Mouse (Mus musculus): ENCODE results near the gene Fkbp15. TPM values are rescaled to one million over a fixed set of nuclear protein-coding genes. Genes with fewer than 3 reads are reported as not detected.

Gene Fkbp15
- polyA plus RNA-seq (2014; fragmentation: Nextera tagmentation; extraction: Ambion mirVana) = 21.0 and 22.1 TPM in 2 replicates

DNA sequence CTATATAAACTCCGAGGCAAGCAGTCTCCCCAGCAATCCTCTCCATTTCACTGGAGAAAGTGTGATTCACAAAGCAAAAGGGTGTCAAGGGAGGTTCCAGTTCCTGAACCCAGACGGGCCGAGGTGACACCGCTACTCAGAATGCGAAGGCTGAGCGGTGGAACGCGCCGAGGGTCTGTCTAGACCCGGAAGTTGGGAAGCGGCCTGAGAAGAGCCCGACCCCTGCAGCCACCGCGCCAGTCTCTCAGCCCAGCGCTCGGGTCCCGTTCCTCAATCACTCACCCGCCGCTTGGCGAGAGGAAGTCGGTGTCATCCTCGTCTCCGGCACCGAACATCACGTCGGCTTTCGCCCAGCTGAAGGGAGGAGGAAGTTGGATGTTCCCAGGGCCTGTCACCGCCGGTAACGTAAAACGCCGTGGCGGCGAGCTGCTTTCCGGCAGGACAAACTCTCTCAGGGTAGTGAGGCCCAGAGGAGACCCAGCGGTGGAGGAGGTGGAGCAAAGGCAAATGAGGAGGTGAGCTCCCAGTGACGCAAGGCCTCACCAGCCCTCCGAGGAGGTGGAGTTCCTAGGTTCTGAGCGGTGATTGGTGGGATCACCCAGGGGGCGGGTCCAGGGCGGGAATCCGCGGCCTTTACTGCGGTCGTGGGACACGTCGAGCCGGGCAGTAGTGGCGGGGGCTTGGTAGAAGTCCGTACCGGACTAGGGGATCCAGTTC lies at the start of gene Fkbp15, which contains the start of gene Slc31a1:
TSS of gene Fkbp15 (minus strand) at position 461 of the 717 bp plus-strand sequence.
TSS of gene Slc31a1 (plus strand) at position 640 of the 717 bp plus-strand sequence.
- DNase-seq (ENCODE audit: low spot score) (peak; percentile 97), ATAC-seq (ENCODE audit: insufficient read depth, low FRiP score, low TSS enrichment) (peak; percentile 100)
- Histone ChIP-seq H3K27me3 (ENCODE audit: control insufficient read depth, insufficient read depth, low read length) (no peaks in the 10 kb centered on the region), H3K9me3 (ENCODE audit: control insufficient read depth, low read length) (no peaks in the 10 kb centered on the region), H3K4me1 (ENCODE audit: control insufficient read depth, insufficient read depth, low read length) (peaks cover 7% of the 10 kb centered on the region; the same call in 1 of the 2 replicates), H3K4me3 (ENCODE audit: low read depth, low read length) (peak within 1 kb of the TSS; percentile 75), H3K4me2 (ENCODE audit: low read depth) (peak within 1 kb of the TSS; percentile 67), H3K36me3 (ENCODE audit: control insufficient read depth, insufficient read depth, low read length) (no peaks in the 10 kb centered on the region), H3K9ac (ENCODE audit: low read length) (peak within 1 kb of the TSS; percentile 59), H3K27ac (ENCODE audit: low read depth, low read length) (0 out of 2 replicates have a peak within 1 kb of the TSS, but pooled peaks have one; percentile 4)
- under 1% methylated on average over 51 of the region's 51 CpGs for WGBS

DNA sequence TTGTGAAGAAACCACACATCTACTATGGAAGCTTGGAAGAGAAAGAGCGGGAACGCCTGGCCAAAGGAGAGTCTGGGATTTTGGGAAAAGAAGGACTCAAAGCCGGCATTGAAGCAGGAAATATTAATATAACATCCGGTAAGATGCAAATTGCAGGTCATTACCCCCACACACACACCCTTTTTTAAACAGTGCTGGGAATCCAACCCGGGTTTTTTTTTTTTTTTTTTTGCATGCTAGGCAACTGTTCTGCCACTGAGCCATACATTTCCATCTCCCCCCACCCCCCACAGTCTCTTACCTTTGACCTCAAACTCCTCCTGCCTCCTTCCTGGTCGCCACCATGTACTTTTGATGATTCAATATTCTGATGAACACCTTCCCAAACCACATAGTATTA lies 49.3 kb upstream of the Fkbp15 start:
- no peak for ATAC-seq (ENCODE audit: insufficient read depth, low FRiP score, low TSS enrichment)
- H3K4me2 ChIP-seq (ENCODE audit: low read depth) = peak overlapping the region; percentile 62
- DNase-seq (ENCODE audit: low spot score) = no peak
- no peak overlapping the region for H3K27ac ChIP-seq (ENCODE audit: low read depth, low read length)
- H3K4me1 ChIP-seq (ENCODE audit: control insufficient read depth, insufficient read depth, low read length) = no peaks in the 10 kb centered on the region; the same call in none of the 2 replicates
- H3K27me3 ChIP-seq (ENCODE audit: control insufficient read depth, insufficient read depth, low read length) = no peaks in the 10 kb centered on the region
- 39% methylated on average over 6 of the region's 6 CpGs for WGBS
- no peaks in the 10 kb centered on the region for H3K9me3 ChIP-seq (ENCODE audit: control insufficient read depth, low read length)
- H3K36me3 ChIP-seq (ENCODE audit: control insufficient read depth, insufficient read depth, low read length) = peaks cover 3% of the 10 kb centered on the region; the same call in 1 of the 2 replicates
- H3K9ac ChIP-seq (ENCODE audit: low read length) = peak overlapping the region; percentile 83
- peak overlapping the region; percentile 78 for H3K4me3 ChIP-seq (ENCODE audit: low read depth, low read length)

DNA sequence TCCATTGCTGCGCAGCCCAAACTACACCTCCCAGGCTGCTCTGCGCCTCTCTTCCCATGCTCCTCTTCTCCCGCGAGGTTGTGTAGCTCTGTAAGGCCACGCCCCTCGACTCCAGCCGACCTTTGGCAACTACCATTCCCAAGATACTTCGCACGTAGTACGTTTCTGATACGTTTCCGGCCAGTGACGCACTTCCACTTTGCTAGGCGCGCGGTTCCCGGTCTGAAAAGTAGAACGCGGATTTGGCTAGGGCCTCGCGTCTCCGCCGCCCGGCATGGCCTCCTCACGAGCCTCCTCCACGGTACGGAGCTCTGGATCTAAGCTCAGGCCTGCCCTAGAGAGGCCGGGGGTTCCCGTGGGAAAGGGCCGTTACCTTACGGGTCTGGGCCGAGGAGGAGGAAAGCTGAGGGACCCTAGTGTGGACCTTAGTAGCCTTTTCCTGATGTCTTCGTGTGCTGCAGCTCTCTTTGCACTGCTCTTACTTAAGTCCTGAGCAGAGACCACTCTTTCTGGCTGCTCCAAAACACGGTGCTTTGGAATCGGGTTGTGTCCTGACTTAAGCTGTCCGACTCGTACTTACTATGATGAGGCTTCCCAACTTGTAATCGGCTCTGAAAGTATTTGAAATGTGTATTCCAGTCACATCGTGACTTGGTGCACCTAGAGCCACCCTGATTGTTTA lies 48.4 kb upstream of the Fkbp15 start, which contains the start of the genes Cdc26 and Prpf4:
TSS of gene Cdc26 (minus strand) at position 42 of the 682 bp plus-strand sequence.
TSS of gene Prpf4 (plus strand) at position 197 of the 682 bp plus-strand sequence.
- no peaks in the 10 kb centered on the region for H3K9me3 ChIP-seq (ENCODE audit: control insufficient read depth, low read length)
- peak within 1 kb of the TSS; percentile 78 for H3K4me3 ChIP-seq (ENCODE audit: low read depth, low read length)
- under 1% methylated on average over 39 of the region's 39 CpGs for WGBS
- H3K27me3 ChIP-seq (ENCODE audit: control insufficient read depth, insufficient read depth, low read length) = no peaks in the 10 kb centered on the region
- H3K4me2 ChIP-seq (ENCODE audit: low read depth) = peak within 1 kb of the TSS; percentile 62
- ATAC-seq (ENCODE audit: insufficient read depth, low FRiP score, low TSS enrichment) = peak; percentile 99
- H3K36me3 ChIP-seq (ENCODE audit: control insufficient read depth, insufficient read depth, low read length) = 0 out of 2 replicates have a peak, but pooled peaks cover 3% of the 10 kb centered on the region
- H3K27ac ChIP-seq (ENCODE audit: low read depth, low read length) = peak within 1 kb of the TSS; percentile 73
- DNase-seq (ENCODE audit: low spot score) = peak; percentile 97
- no peaks in the 10 kb centered on the region; the same call in none of the 2 replicates for H3K4me1 ChIP-seq (ENCODE audit: control insufficient read depth, insufficient read depth, low read length)
- H3K9ac ChIP-seq (ENCODE audit: low read length) = peak within 1 kb of the TSS; percentile 83

DNA sequence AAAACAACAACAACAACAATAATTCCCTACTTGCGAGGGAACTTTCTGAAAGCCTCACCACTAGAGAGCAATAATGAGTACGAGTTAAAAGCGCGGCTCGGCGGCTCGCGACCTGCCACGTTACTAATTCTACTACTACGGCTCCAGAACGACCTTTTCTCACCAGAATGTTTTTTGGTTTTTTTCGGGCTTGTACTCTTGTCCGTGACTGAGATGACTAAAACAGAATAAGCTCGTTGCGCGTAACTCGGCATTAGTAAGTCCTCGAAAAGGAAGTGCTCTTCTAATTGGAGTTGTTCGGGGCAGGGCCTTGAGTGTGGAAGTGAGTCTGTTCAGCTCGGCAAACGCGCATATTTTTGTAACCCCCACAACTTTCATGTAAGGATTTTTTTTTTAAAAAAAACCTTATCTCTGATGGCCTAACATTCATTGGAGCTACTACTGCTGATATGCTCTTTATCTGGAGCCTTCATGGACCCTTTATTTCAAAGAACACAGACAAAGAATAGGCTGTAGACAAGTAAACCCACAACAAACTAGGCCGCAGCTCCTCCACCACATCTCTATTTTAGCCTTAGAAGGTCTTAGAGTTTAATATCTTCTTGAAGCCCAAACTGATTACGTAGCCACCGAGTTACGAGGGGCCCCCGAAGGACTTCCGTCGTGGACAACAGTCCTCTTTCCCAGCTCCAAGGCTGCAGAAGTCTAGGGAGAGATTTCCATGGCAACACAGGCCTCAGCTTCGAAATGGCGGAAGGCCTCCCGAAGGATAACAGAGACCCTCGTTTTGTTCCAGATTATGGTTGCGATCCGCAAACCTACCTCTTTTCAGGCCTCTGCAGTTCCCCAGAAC lies 47.6 kb upstream of the Fkbp15 start:
- Histone ChIP-seq H3K36me3 (ENCODE audit: control insufficient read depth, insufficient read depth, low read length) (no peaks in the 10 kb centered on the region), H3K9ac (ENCODE audit: low read length) (peak overlapping the region; percentile 79), H3K4me2 (ENCODE audit: low read depth) (peak overlapping the region; percentile 40), H3K27ac (ENCODE audit: low read depth, low read length) (no peak overlapping the region), H3K4me1 (ENCODE audit: control insufficient read depth, insufficient read depth, low read length) (no peaks in the 10 kb centered on the region; the same call in none of the 2 replicates), H3K4me3 (ENCODE audit: low read depth, low read length) (peak overlapping the region; percentile 78), H3K27me3 (ENCODE audit: control insufficient read depth, insufficient read depth, low read length) (no peaks in the 10 kb centered on the region), H3K9me3 (ENCODE audit: control insufficient read depth, low read length) (no peaks in the 10 kb centered on the region)
- DNase-seq (ENCODE audit: low spot score) (peak; percentile 71), ATAC-seq (ENCODE audit: insufficient read depth, low FRiP score, low TSS enrichment) (peak; percentile 63)
- WGBS = under 1% methylated on average over 35 of the region's 35 CpGs

DNA sequence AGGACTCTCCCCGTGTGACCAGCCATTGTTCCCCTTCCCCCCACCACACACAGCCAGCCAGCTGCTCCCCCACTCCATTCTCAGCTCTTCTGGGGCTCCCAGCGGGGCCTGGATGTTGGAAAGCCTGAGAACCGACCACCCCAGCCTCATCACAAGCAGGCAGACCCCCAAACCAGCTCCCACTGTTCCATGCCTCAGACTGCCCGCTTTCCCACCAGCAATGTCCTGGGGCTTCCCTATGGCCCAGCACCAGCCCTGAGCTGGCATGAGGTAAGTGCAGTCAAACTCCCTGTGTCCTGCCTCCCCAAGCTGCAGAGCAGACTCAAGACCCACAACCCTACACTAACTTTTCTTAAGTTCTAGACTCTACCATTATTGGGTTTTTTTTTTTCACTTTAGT lies 45.8 kb upstream of the Fkbp15 start:
- H3K27me3 ChIP-seq (ENCODE audit: control insufficient read depth, insufficient read depth, low read length) = no peaks in the 10 kb centered on the region
- DNase-seq (ENCODE audit: low spot score) (no peak), ATAC-seq (ENCODE audit: insufficient read depth, low FRiP score, low TSS enrichment) (no peak)
- peaks cover 6% of the 10 kb centered on the region for H3K36me3 ChIP-seq (ENCODE audit: control insufficient read depth, insufficient read depth, low read length)
- H3K9me3 ChIP-seq (ENCODE audit: control insufficient read depth, low read length) = no peaks in the 10 kb centered on the region
- H3K4me1 ChIP-seq (ENCODE audit: control insufficient read depth, insufficient read depth, low read length) = no peaks in the 10 kb centered on the region; the same call in none of the 2 replicates
- no peak overlapping the region for H3K27ac ChIP-seq (ENCODE audit: low read depth, low read length)
- 89% methylated on average over 4 of the region's 4 CpGs for WGBS
- no peak overlapping the region for H3K4me3 ChIP-seq (ENCODE audit: low read depth, low read length)
- H3K9ac ChIP-seq (ENCODE audit: low read length) = no peak overlapping the region
- H3K4me2 ChIP-seq (ENCODE audit: low read depth) = no peak overlapping the region

DNA sequence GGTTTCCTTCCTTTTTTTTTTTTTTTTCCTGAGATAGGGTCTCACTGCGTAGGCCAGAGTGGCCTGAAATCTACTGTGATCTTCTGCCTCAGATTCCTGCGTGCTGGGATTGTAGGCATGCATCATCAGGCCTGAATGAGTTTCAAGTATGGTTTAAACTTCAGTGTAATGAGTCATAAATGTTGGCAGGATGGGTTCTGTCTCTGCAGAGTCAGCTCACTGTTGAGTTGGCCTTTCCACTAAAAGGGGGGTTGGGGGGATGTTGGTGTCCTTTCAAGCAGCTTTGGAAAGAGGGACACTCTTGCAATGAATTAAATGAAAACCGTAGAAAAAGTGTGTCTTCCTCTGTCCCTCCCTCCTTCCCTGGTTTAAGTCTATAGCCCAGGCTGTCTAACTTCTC lies 38.6 kb upstream of the Fkbp15 start:
- H3K27me3 ChIP-seq (ENCODE audit: control insufficient read depth, insufficient read depth, low read length) = no peaks in the 10 kb centered on the region
- ATAC-seq (ENCODE audit: insufficient read depth, low FRiP score, low TSS enrichment) (no peak), DNase-seq (ENCODE audit: low spot score) (no peak)
- H3K36me3 ChIP-seq (ENCODE audit: control insufficient read depth, insufficient read depth, low read length) = peaks cover 16% of the 10 kb centered on the region
- 98% methylated on average over 3 of the region's 3 CpGs for WGBS
- no peak overlapping the region for H3K27ac ChIP-seq (ENCODE audit: low read depth, low read length)
- no peaks in the 10 kb centered on the region for H3K9me3 ChIP-seq (ENCODE audit: control insufficient read depth, low read length)
- no peak overlapping the region for H3K9ac ChIP-seq (ENCODE audit: low read length)
- H3K4me3 ChIP-seq (ENCODE audit: low read depth, low read length) = no peak overlapping the region
- H3K4me1 ChIP-seq (ENCODE audit: control insufficient read depth, insufficient read depth, low read length) = no peaks in the 10 kb centered on the region
- H3K4me2 ChIP-seq (ENCODE audit: low read depth) = no peak overlapping the region

DNA sequence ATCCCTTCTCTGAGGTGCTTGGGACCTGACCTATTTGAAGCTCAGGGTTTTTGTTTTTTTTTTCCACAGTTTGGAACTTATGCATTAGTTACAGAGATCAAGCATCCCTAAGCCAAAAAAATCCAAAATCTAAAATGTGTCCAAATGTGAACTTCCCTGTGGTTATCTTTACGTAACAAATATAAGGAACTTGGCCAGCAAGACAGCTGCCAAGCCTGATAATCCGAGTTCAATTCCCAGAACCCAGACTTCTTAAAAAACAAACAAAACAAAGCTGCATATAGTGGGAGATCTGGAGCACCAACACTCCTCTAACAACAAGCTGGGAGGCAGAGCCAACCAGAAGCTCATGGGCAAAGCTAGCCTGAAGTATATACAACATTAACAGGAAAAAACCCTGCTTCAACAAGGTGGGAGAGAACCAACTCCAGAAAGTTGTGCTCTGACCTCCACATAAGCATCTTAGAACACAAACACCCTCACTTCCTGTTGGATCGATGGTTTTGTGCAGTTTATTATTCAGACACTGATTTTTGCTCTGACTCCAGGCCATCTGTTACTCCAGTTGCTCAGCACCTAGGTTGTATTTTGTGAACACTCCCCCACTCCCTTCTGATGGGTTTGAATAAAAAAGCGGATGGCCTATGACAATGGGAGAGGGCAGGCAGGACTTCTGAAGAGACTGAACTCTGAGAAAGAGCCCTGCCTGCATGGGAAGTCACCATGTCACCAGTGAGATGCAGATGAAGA lies 37.4 kb upstream of the Fkbp15 start:
- Histone ChIP-seq H3K4me1 (ENCODE audit: control insufficient read depth, insufficient read depth, low read length) (no peaks in the 10 kb centered on the region), H3K36me3 (ENCODE audit: control insufficient read depth, insufficient read depth, low read length) (peaks cover 16% of the 10 kb centered on the region), H3K9me3 (ENCODE audit: control insufficient read depth, low read length) (no peaks in the 10 kb centered on the region), H3K27ac (ENCODE audit: low read depth, low read length) (no peak overlapping the region), H3K4me3 (ENCODE audit: low read depth, low read length) (no peak overlapping the region), H3K4me2 (ENCODE audit: low read depth) (no peak overlapping the region), H3K27me3 (ENCODE audit: control insufficient read depth, insufficient read depth, low read length) (no peaks in the 10 kb centered on the region), H3K9ac (ENCODE audit: low read length) (no peak overlapping the region)
- 89% methylated on average over 4 of the region's 4 CpGs for WGBS
- DNase-seq (ENCODE audit: low spot score) (no peak), ATAC-seq (ENCODE audit: insufficient read depth, low FRiP score, low TSS enrichment) (no peak)

Measured in neural tube, embryonic 11.5 days (tissue).